8 mouse cellular contexts compared by ENCODE assay signal in the genomic region with DNA sequence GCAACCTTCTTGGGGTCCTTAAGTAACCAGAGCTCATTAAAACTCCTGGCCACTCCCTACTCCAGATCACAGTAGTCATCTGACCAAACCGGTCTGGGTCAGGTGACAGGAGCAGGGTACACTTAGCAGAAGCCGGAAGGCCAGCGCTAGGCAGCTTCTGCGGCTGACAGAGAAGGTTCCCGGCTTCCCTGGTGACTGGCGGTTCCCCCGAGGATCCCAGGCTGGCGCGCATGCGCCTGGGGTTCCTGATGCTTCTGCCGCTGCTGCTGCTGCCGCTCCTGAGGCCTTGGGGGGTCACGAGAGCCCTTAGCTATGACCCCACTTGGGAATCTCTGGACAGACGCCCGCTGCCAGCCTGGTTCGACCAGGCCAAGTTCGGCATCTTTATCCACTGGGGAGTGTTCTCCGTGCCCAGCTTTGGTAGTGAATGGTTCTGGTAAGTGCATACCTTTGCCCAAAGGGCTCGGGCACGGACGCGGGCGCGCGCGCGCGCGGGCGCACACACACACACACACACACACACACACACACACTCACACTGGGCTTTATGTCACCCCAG. TPM values are rescaled to one million over a fixed set of nuclear protein-coding genes. Genes with fewer than 3 reads are reported as not detected.
DNase-seq lines count a peak whose midpoint lies in the region; ATAC-seq lines count a peak whose summit lies in the region.

No protein-coding gene starts in this region.

- DNase-seq in CD8-positive naive resting alpha-beta T cell, adult 2 months (ENCODE audit: low read depth in 2 of 2, low spot score in 2 of 2) = peak; percentile 78 to 81
- DNase-seq in c-Kit-positive CD71-positive TER-119-negative erythroid progenitor cells, embryonic 14.5 days (ENCODE audit: low read depth) = peak; percentile 75
- DNase-seq in forebrain, embryonic 11.5 days (ENCODE audit: low spot score) = peak; percentile 90
- peak; percentile 94 for DNase-seq in kidney, postnatal 36 days
- DNase-seq in telencephalon, adult 2 months (ENCODE audit: low read depth, low spot score) = peak; percentile 82

- H3K9me3 ChIP-seq in forebrain, embryonic 11.5 days (ENCODE audit: control insufficient read depth, low read length) = no peaks in the 10 kb centered on the region
- H3K9me3 ChIP-seq in heart, embryonic 16.5 days (replicated peaks; ENCODE audit: control insufficient read depth, low read length) = no peaks in the 10 kb centered on the region
- no peaks in the 10 kb centered on the region for H3K9me3 ChIP-seq in liver, embryonic 15.5 days (replicated peaks)
- no peaks in the 10 kb centered on the region for H3K9me3 ChIP-seq in neural tube, embryonic 12.5 days

- H3K4me1 ChIP-seq in forebrain, embryonic 11.5 days (replicated peaks; ENCODE audit: control insufficient read depth, insufficient read depth, low read length) = no peaks in the 10 kb centered on the region; the same call in 1 of the 2 replicates
- H3K4me1 ChIP-seq in heart, embryonic 16.5 days (ENCODE audit: control insufficient read depth, insufficient read depth, low read length) = peaks cover 19% of the 10 kb centered on the region
- peaks cover 33% of the 10 kb centered on the region for H3K4me1 ChIP-seq in liver, embryonic 15.5 days (replicated peaks)
- H3K4me1 ChIP-seq in neural tube, embryonic 12.5 days = no peaks in the 10 kb centered on the region

- peak overlapping the region; percentile 51 for H3K4me3 ChIP-seq in forebrain, embryonic 11.5 days (ENCODE audit: low read depth, low read length)
- peak overlapping the region; percentile 75 for H3K4me3 ChIP-seq in heart, embryonic 16.5 days (ENCODE audit: low read length)
- peak overlapping the region; percentile 72 for H3K4me3 ChIP-seq in liver, embryonic 15.5 days (replicated peaks)
- H3K4me3 ChIP-seq in neural tube, embryonic 12.5 days = peak overlapping the region; percentile 57

- ATAC-seq in forebrain, embryonic 11.5 days (replicated peaks; ENCODE audit: low FRiP score) = peak; percentile 92
- peak; percentile 74 for ATAC-seq in heart, embryonic 16.5 days (replicated peaks; ENCODE audit: extremely low read depth, insufficient read depth, low FRiP score)
- ATAC-seq in liver, embryonic 15.5 days (ENCODE audit: insufficient read depth) = peak; percentile 75
- peak; percentile 92 for ATAC-seq in neural tube, embryonic 12.5 days (ENCODE audit: low FRiP score, low read depth)

- H3K36me3 ChIP-seq in forebrain, embryonic 11.5 days (ENCODE audit: control insufficient read depth, insufficient read depth, low read length) = no peaks in the 10 kb centered on the region
- H3K36me3 ChIP-seq in heart, embryonic 16.5 days (ENCODE audit: control insufficient read depth, insufficient read depth) = peaks cover 16% of the 10 kb centered on the region
- peaks cover 26% of the 10 kb centered on the region for H3K36me3 ChIP-seq in liver, embryonic 15.5 days (replicated peaks)
- H3K36me3 ChIP-seq in neural tube, embryonic 12.5 days = no peaks in the 10 kb centered on the region

- 0% methylated on average over 26 of the region's 30 CpGs for WGBS in forebrain, embryonic 11.5 days
- WGBS in heart, embryonic 16.5 days = under 1% methylated on average over 30 of the region's 30 CpGs
- WGBS in liver, embryonic 15.5 days (ENCODE audit: insufficient replicate concordance) = under 1% methylated on average over 30 of the region's 30 CpGs
- 3% methylated on average over 30 of the region's 30 CpGs for WGBS in neural tube, embryonic 12.5 days

- no peak overlapping the region for H3K27ac ChIP-seq in forebrain, embryonic 11.5 days (ENCODE audit: low read depth, low read length)
- peak overlapping the region; percentile 70 for H3K27ac ChIP-seq in heart, embryonic 16.5 days (ENCODE audit: low read length)
- H3K27ac ChIP-seq in liver, embryonic 15.5 days (replicated peaks) = peak overlapping the region; percentile 81
- H3K27ac ChIP-seq in neural tube, embryonic 12.5 days = no peak overlapping the region

- H3K4me2 ChIP-seq in forebrain, embryonic 11.5 days (ENCODE audit: low read depth, low read length, severe bottlenecking) = peak overlapping the region; percentile 70
- peak overlapping the region; percentile 89 for H3K4me2 ChIP-seq in heart, embryonic 16.5 days (ENCODE audit: low read depth, low read length)
- H3K4me2 ChIP-seq in liver, embryonic 15.5 days = peak overlapping the region; percentile 84
- H3K4me2 ChIP-seq in neural tube, embryonic 12.5 days (replicated peaks) = peak overlapping the region; percentile 82

- no peaks in the 10 kb centered on the region for H3K27me3 ChIP-seq in forebrain, embryonic 11.5 days (ENCODE audit: control insufficient read depth, insufficient read depth, low read length)
- H3K27me3 ChIP-seq in heart, embryonic 16.5 days (ENCODE audit: control insufficient read depth, insufficient read depth, low read length) = no peaks in the 10 kb centered on the region
- H3K27me3 ChIP-seq in liver, embryonic 15.5 days = no peaks in the 10 kb centered on the region
- H3K27me3 ChIP-seq in neural tube, embryonic 12.5 days (replicated peaks) = no peaks in the 10 kb centered on the region

- H3K9ac ChIP-seq in forebrain, embryonic 11.5 days (ENCODE audit: low read length) = peak overlapping the region; percentile 72
- peak overlapping the region; percentile 79 for H3K9ac ChIP-seq in heart, embryonic 16.5 days (ENCODE audit: low read length)
- peak overlapping the region; percentile 73 for H3K9ac ChIP-seq in liver, embryonic 15.5 days
- peak overlapping the region; percentile 58 for H3K9ac ChIP-seq in neural tube, embryonic 12.5 days

RNA-seq across cellular contexts. Expression of a gene that starts 1.7 kb away (rescaled TPM):
- 21.5 and 24.7 TPM in 2 replicates for polyA plus RNA-seq in forebrain, embryonic 11.5 days (2014; fragmentation: Nextera tagmentation; extraction: Ambion mirVana)
- 91.7 and 94.5 TPM in 2 replicates for polyA plus RNA-seq in heart, embryonic 16.5 days (2015; fragmentation: Nextera tagmentation; extraction: Ambion mirVana)
- polyA plus RNA-seq in liver, embryonic 15.5 days (2015; fragmentation: Nextera tagmentation; extraction: Ambion mirVana) = 51.7 and 57.3 TPM in 2 replicates
- 25.1 and 27.7 TPM in 2 replicates for polyA plus RNA-seq in neural tube, embryonic 12.5 days (2016; fragmentation: Nextera tagmentation; extraction: Ambion mirVana)

RNA-seq across cellular contexts. Expression of a gene that starts 26.8 kb away (rescaled TPM):
- 16.7 and 17.7 TPM in 2 replicates for polyA plus RNA-seq in forebrain, embryonic 11.5 days (2014; fragmentation: Nextera tagmentation; extraction: Ambion mirVana)
- polyA plus RNA-seq in heart, embryonic 16.5 days (2015; fragmentation: Nextera tagmentation; extraction: Ambion mirVana) = 55.5 and 57.1 TPM in 2 replicates
- 4.6 and 4.7 TPM in 2 replicates for polyA plus RNA-seq in liver, embryonic 15.5 days (2015; fragmentation: Nextera tagmentation; extraction: Ambion mirVana)
- polyA plus RNA-seq in neural tube, embryonic 12.5 days (2016; fragmentation: Nextera tagmentation; extraction: Ambion mirVana) = 12.3 and 13.2 TPM in 2 replicates

RNA-seq across cellular contexts. Expression of a gene that starts 51.7 kb away (rescaled TPM):
- polyA plus RNA-seq in forebrain, embryonic 11.5 days (2014; fragmentation: Nextera tagmentation; extraction: Ambion mirVana) = 3.4 and 3.7 TPM in 2 replicates
- 2.4 TPM in 2 replicates for polyA plus RNA-seq in heart, embryonic 16.5 days (2015; fragmentation: Nextera tagmentation; extraction: Ambion mirVana)
- 1.9 and 2.0 TPM in 2 replicates for polyA plus RNA-seq in liver, embryonic 15.5 days (2015; fragmentation: Nextera tagmentation; extraction: Ambion mirVana)
- 3.2 and 3.5 TPM in 2 replicates for polyA plus RNA-seq in neural tube, embryonic 12.5 days (2016; fragmentation: Nextera tagmentation; extraction: Ambion mirVana)

RNA-seq across cellular contexts. Expression of a gene that starts 51.9 kb away (rescaled TPM):
- polyA plus RNA-seq in forebrain, embryonic 11.5 days (2014; fragmentation: Nextera tagmentation; extraction: Ambion mirVana) = 25.0 and 26.3 TPM in 2 replicates
- 19.3 and 23.2 TPM in 2 replicates for polyA plus RNA-seq in heart, embryonic 16.5 days (2015; fragmentation: Nextera tagmentation; extraction: Ambion mirVana)
- 8.4 and 8.9 TPM in 2 replicates for polyA plus RNA-seq in liver, embryonic 15.5 days (2015; fragmentation: Nextera tagmentation; extraction: Ambion mirVana)
- 21.1 and 27.4 TPM in 2 replicates for polyA plus RNA-seq in neural tube, embryonic 12.5 days (2016; fragmentation: Nextera tagmentation; extraction: Ambion mirVana)

Comparison
In these comparisons a context has a peak if more than half of its experiments do, and no peak if none do; other contexts are left out.
1. H3K27ac ChIP-seq: peak in heart, embryonic 16.5 days (single experiment) and liver, embryonic 15.5 days (single experiment); none in forebrain, embryonic 11.5 days (single experiment) and neural tube, embryonic 12.5 days (single experiment).
2. Peak in every context shown above with its lines, with median percentiles within 50 percentile points of each other: DNase-seq, ATAC-seq, H3K4me2 ChIP-seq, H3K4me3 ChIP-seq and H3K9ac ChIP-seq.